Mouse (Mus musculus) embryonic facial prominence, embryonic 11.5 days (tissue): Measurements from ENCODE around the gene Bmp5. TPM values are rescaled to one million over a fixed set of nuclear protein-coding genes. Genes with fewer than 3 reads are reported as not detected.
A peak's percentile ranks its signal among the peaks of the same experiment; 100 is the strongest.
"Not testable (repeated sequence)": the region's sequence is repeated elsewhere in the genome, so short reads cannot be mapped to it uniquely, and the experiment has no call there.

Experiments
- ATAC-seq: fragments of 200-750 bp; cut with Nextera tagmentation; replicated peaks from 2 replicates; pipeline ENCODE4 v1.8.0; 2017; ENCODE audit warnings: low read depth; ENCODE audit not compliant: insufficient number of reproducible peaks, low FRiP score, low TSS enrichment
- DNase-seq: peaks from one replicate; pipeline ENCODE4 v3.0.0-alpha.2; 2015; ENCODE audit warnings: low spot score
- H3K27ac ChIP-seq: fragments of 300-500 bp; sonication (generic); replicated peaks from 2 replicates; pipeline ENCODE4 v1.5.1; 2014; ENCODE audit warnings: mild to moderate bottlenecking, low read depth, low read length, control low read depth
- H3K27me3 ChIP-seq: fragments of 300-500 bp; sonication (generic); 2 replicates; pipeline ENCODE4 v1.6.1; 2014; ENCODE audit warnings: mild to moderate bottlenecking, low read length, moderate library complexity, mixed read lengths; ENCODE audit not compliant: control insufficient read depth, insufficient read depth
- H3K36me3 ChIP-seq: fragments of 300-500 bp; sonication (generic); replicated peaks from 2 replicates; pipeline ENCODE4 v1.6.1; 2014; ENCODE audit warnings: low read depth, mild to moderate bottlenecking, low read length, moderate library complexity, mixed read lengths; ENCODE audit not compliant: control insufficient read depth, insufficient read depth
- H3K4me1 ChIP-seq: fragments of 300-500 bp; sonication (generic); 2 replicates; pipeline ENCODE4 v1.6.1; 2014; ENCODE audit warnings: low read length, mixed read lengths; ENCODE audit not compliant: control insufficient read depth, insufficient read depth
- H3K4me2 ChIP-seq: fragments of 300-500 bp; sonication (generic); 2 replicates; pipeline ENCODE4 v1.6.1; 2014; ENCODE audit warnings: low read depth, mild to moderate bottlenecking, control low read depth, low read length, moderate library complexity
- H3K4me3 ChIP-seq: fragments of 300-500 bp; sonication (generic); 2 replicates; pipeline ENCODE4 v1.5.1; 2014; ENCODE audit warnings: low read depth, low read length, control low read depth
- H3K9ac ChIP-seq: fragments of 300-500 bp; sonication (generic); replicated peaks from 2 replicates; pipeline ENCODE4 v1.6.1; 2014; ENCODE audit warnings: mild to moderate bottlenecking, control low read depth, low read length
- H3K9me3 ChIP-seq: fragments of 300-500 bp; sonication (generic); replicated peaks from 2 replicates; pipeline ENCODE4 v1.6.1; 2016; ENCODE audit warnings: mild to moderate bottlenecking, low read length, inconsistent platforms, mixed read lengths; ENCODE audit not compliant: control insufficient read depth
- WGBS: fragments of 180-500 bp; shearing (Covaris S2); extraction: QIAGEN DNeasy Blood & Tissue Kit; methylation state at CpG from one replicate; pipeline ENCODE4 v1.1.7; 2014; 5-methylcytosine and 5-hydroxymethylcytosine counted together
- polyA plus RNA-seq: library from polyadenylated mRNA; unstranded; fragments of >200 nt; fragmentation: Nextera tagmentation; extraction: Ambion mirVana; gene quantifications from 2 replicates; pipeline ENCODE4 v1.2.1, GENCODE M21; 2014

The Bmp5 gene
- polyA plus RNA-seq, 1 experiment from 2014 or later, result 6.2 TPM

DNA sequence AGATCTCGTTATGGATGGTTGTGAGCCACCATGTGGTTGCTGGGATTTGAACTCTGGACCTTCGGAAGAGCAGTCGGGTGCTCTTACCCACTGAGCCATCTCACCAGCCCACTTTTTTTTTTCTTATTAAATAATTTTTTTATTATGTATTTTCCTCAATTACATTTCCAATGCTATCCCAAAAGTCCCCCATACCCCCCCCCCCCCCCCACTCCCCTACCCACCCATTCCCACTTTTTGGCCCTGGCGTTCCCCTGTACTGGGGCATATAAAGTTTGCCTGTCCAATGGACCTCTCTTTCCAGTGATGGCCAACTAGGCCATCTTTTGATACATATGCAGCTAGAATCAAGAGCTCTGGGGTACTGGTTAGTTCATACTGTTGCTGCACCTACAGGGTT, 33.0 kb downstream of the Bmp5 start:
- H3K4me3 ChIP-seq, ATAC-seq, DNase-seq, H3K27ac ChIP-seq, H3K9me3 ChIP-seq, H3K4me1 ChIP-seq, H3K27me3 ChIP-seq, H3K36me3 ChIP-seq, H3K9ac ChIP-seq, H3K4me2 ChIP-seq: not testable (repeated sequence)
- 100% methylated on average over 2 of the region's 4 CpGs for WGBS

DNA sequence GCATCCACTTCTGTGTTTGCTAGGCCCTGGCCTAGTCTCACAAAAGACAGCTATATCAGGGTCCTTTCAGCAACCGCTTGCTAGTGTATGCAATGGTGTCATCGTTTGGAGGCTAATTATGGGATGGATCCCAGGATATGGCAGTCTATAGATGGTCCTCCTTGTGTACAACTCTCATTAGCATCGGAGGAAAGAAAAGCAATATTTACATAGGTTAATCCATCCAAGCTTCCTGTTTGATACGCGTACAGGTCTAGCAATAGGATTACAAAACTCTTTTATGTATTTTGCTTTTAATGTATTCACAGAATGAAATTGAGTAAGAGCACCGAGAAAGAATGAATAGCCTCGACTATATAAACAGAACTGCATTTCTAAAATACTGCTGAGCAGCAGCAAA, 33.5 kb downstream of the Bmp5 start:
- no peak for ATAC-seq

DNA sequence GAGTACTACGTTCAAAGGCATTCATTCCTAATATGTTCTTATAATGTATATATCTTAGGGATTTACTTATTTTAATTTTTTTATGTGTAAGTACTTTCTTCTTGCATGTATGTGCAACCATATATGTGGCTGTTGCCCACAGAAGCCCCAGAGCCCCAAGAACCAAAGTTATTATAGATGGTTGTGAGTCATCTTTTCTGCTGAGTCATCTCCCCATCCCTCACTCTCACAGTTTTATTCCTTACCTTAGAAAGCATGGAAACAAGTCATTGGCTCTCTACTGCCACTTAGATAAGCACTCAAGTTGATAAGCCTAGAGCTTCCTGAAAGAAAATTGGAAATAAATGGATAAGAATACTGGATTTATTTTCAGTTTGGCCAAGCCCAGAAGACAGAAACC, 40.0 kb downstream of the Bmp5 start:
- 87% methylated on average over 1 of the region's 1 CpGs for WGBS
- Histone ChIP-seq H3K9ac (no peak overlapping the region), H3K9me3 (no peaks in the 10 kb centered on the region), H3K27ac (no peak overlapping the region), H3K4me2 (no peak overlapping the region), H3K4me3 (no peak overlapping the region), H3K36me3 (no peaks in the 10 kb centered on the region), H3K27me3 (no peaks in the 10 kb centered on the region), H3K4me1 (no peaks in the 10 kb centered on the region)
- ATAC-seq, result no peak
- no peak for DNase-seq

More for the DNA sequence above, 33.5 kb downstream of the Bmp5 start:
- no peaks in the 10 kb centered on the region for H3K36me3 ChIP-seq
- no peaks in the 10 kb centered on the region for H3K4me1 ChIP-seq
- 86% methylated on average over 7 of the region's 7 CpGs for WGBS
- H3K9ac ChIP-seq, result no peak overlapping the region
- no peak overlapping the region for H3K4me3 ChIP-seq
- H3K4me2 ChIP-seq, result no peak overlapping the region
- H3K27ac ChIP-seq, result no peak overlapping the region
- no peaks in the 10 kb centered on the region for H3K27me3 ChIP-seq
- H3K9me3 ChIP-seq, result no peaks in the 10 kb centered on the region
- no peak for DNase-seq

- no peak overlapping the region for H3K27ac ChIP-seq
- H3K36me3 ChIP-seq, result no peaks in the 10 kb centered on the region
- 84% methylated on average over 5 of the region's 5 CpGs for WGBS
- H3K9ac ChIP-seq, result no peak overlapping the region
- H3K27me3 ChIP-seq, result no peaks in the 10 kb centered on the region
- ATAC-seq (peak; percentile 52; the same call in 1 of the 2 replicates), DNase-seq (no peak)
- H3K9me3 ChIP-seq, result no peaks in the 10 kb centered on the region
- H3K4me1 ChIP-seq, result no peaks in the 10 kb centered on the region
- H3K4me3 ChIP-seq, result no peak overlapping the region
- H3K4me2 ChIP-seq, result no peak overlapping the region
These were observed 43.2 kb downstream of the Bmp5 start for GRCm38 (mm10) chr9:75818400-75818799.

DNA sequence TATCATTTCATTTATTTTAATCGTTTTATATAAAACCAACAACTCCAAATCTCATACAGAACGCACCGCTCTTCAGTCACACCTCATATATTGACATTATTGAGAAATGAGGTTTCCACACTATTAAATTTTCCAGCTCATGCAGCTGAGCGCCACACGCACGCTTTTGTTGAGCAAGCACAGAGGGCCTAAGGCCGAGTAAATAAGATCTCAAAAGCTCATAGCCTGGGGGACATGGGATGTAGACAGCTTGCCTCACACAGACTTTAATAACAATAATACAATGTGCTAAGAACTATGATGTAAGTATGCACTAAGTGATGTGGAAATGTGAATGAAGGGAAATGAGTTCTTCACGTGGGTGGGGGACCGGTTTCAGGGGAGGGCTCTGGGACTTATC, 57.3 kb downstream of the Bmp5 start:
- DNase-seq, result no peak
- H3K27ac ChIP-seq, result no peak overlapping the region
- WGBS, result 84% methylated on average over 9 of the region's 9 CpGs

DNA sequence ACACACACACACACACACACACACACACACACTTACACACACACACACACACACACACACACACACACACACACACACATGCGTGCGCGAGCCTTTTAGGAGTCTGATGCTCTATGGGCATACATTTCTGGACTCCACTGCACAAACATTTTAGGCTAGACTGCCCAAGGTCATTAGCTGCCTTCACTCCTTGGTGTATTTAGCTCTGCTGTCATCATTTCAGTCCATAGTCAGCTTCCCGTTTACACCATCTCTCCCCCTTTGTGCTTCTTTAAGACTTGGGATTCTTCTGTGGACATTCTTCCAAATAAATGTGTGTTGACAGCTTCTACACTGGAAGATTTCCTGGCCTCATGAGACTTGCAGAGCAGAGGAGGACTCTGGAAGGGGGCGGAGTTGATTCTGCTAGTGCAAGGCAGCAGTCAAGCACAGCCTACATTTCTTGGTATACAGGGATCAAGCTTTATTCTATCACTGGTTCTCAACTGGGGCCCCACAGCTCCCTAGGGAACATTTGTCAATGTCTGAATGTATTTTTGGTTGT, 58.1 kb downstream of the Bmp5 start:
- DNase-seq (no peak), ATAC-seq (no peak)
- Histone ChIP-seq H3K9ac (no peak overlapping the region), H3K4me3 (no peak overlapping the region), H3K36me3 (no peaks in the 10 kb centered on the region), H3K9me3 (no peaks in the 10 kb centered on the region), H3K27ac (no peak overlapping the region), H3K4me2 (no peak overlapping the region), H3K4me1 (no peaks in the 10 kb centered on the region), H3K27me3 (no peaks in the 10 kb centered on the region)
- WGBS, result 79% methylated on average over 5 of the region's 5 CpGs

More for the DNA sequence above, 57.3 kb downstream of the Bmp5 start:
- Histone ChIP-seq H3K9me3 (no peaks in the 10 kb centered on the region), H3K36me3 (no peaks in the 10 kb centered on the region), H3K4me1 (no peaks in the 10 kb centered on the region), H3K4me2 (no peak overlapping the region), H3K27me3 (no peaks in the 10 kb centered on the region), H3K4me3 (no peak overlapping the region), H3K9ac (no peak overlapping the region)
- no peak for ATAC-seq

- ATAC-seq, result no peak
- H3K4me2 ChIP-seq, result no peak overlapping the region
- no peak for DNase-seq
- H3K9ac ChIP-seq, result no peak overlapping the region
- no peak overlapping the region for H3K4me3 ChIP-seq
- no peaks in the 10 kb centered on the region for H3K4me1 ChIP-seq
- no peak overlapping the region for H3K27ac ChIP-seq
- no peaks in the 10 kb centered on the region for H3K27me3 ChIP-seq
- WGBS, result 64% methylated on average over 3 of the region's 3 CpGs
- no peaks in the 10 kb centered on the region for H3K9me3 ChIP-seq
- no peaks in the 10 kb centered on the region for H3K36me3 ChIP-seq
These were observed 64.3 kb downstream of the Bmp5 start for GRCm38 (mm10) chr9:75839450-75839849.

DNA sequence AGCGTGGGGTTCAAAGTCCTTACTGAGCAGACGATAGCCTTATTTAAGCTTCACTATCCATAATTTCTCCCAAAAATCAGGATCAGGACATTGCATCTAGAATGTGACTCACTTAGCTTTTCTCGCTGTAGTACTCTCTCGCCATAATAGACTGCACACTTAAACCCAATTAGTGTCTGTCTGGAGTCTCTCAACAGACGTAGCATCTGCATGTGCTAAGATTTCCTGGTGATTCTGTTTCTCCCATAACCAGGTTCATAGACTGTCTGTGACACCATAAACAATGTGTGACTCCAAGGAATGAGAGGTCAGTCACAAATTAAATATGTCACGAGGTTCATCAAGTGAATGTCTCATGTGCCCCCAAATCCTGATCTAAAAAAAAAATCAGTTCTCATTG, 65.7 kb downstream of the Bmp5 start:
- no peaks in the 10 kb centered on the region for H3K36me3 ChIP-seq
- no peaks in the 10 kb centered on the region for H3K9me3 ChIP-seq
- H3K4me2 ChIP-seq, result no peak overlapping the region
- ATAC-seq, result no peak
- WGBS, result 64% methylated on average over 6 of the region's 6 CpGs
- H3K4me1 ChIP-seq, result no peaks in the 10 kb centered on the region
- H3K4me3 ChIP-seq, result no peak overlapping the region
- DNase-seq, result no peak
- no peaks in the 10 kb centered on the region for H3K27me3 ChIP-seq
- H3K9ac ChIP-seq, result no peak overlapping the region
- H3K27ac ChIP-seq, result no peak overlapping the region
